Mouse (Mus musculus): ENCODE results near the gene Cfap45.

- TF ChIP-seq POLR2A (IDR thresholded peaks at IDR 0.05; ENCODE audit: low read depth, low read length) = no peak
- TF ChIP-seq CTCF (IDR thresholded peaks at IDR 0.05; ENCODE audit: extremely low read depth, insufficient read depth, insufficient read length, insufficient replicate concordance) = no peak
Measured at GRCm38 (mm10) chr1:172509235-172509634, 11.4 kb upstream of the Cfap45 start.
